Mouse (Mus musculus) hindbrain, embryonic 14.5 days (tissue): Measurements from ENCODE around the gene Cipc. TPM values are rescaled to one million over a fixed set of nuclear protein-coding genes. Genes with fewer than 3 reads are reported as not detected.

ENCODE experiments used
- ATAC-seq: fragments of 200-750 bp; cut with Nextera tagmentation; 2 replicates; pipeline ENCODE4 v1.8.0; 2017; ENCODE audit warnings: moderate number of reproducible peaks, mild to moderate bottlenecking, moderate TSS enrichment, moderate library complexity; ENCODE audit not compliant: low FRiP score
- DNase-seq: peaks from one replicate; pipeline ENCODE4 v3.0.0-alpha.2; 2015; ENCODE audit warnings: low spot score
- H3K27ac ChIP-seq: fragments of 300-500 bp; sonication (generic); 2 replicates; pipeline ENCODE4 v1.5.1; 2014; ENCODE audit warnings: mild to moderate bottlenecking, moderate library complexity
- H3K27me3 ChIP-seq: fragments of 300-500 bp; sonication (generic); 2 replicates; pipeline ENCODE4 v1.6.1; 2014; ENCODE audit warnings: mild to moderate bottlenecking, low read length, mixed read lengths; ENCODE audit not compliant: control insufficient read depth, insufficient read depth
- H3K36me3 ChIP-seq: fragments of 300-500 bp; sonication (generic); replicated peaks from 2 replicates; pipeline ENCODE4 v1.6.1; 2014; ENCODE audit not compliant: control insufficient read depth, insufficient read depth
- H3K4me1 ChIP-seq: fragments of 300-500 bp; sonication (generic); replicated peaks from 2 replicates; pipeline ENCODE4 v1.6.1; 2014; ENCODE audit warnings: antibody characterized with exemption, low read length, mixed read lengths; ENCODE audit not compliant: control insufficient read depth, insufficient read depth
- H3K4me2 ChIP-seq: fragments of 300-500 bp; sonication (generic); replicated peaks from 2 replicates; pipeline ENCODE4 v1.6.1; 2014; ENCODE audit warnings: mild to moderate bottlenecking, moderate library complexity
- H3K4me3 ChIP-seq: fragments of 300-500 bp; sonication (generic); replicated peaks from 2 replicates; pipeline ENCODE4 v1.5.1; 2014; ENCODE audit warnings: mild to moderate bottlenecking, low read length
- H3K9ac ChIP-seq: fragments of 300-500 bp; sonication (generic); 2 replicates; pipeline ENCODE4 v1.6.1; 2014
- H3K9me3 ChIP-seq: fragments of 300-500 bp; sonication (generic); 2 replicates; pipeline ENCODE4 v1.6.1; 2016; ENCODE audit warnings: low read length; ENCODE audit not compliant: control insufficient read depth
- WGBS: fragments of 180-500 bp; shearing (Covaris S2); extraction: QIAGEN DNeasy Blood & Tissue Kit; methylation state at CpG from one replicate; pipeline ENCODE4 v1.1.7; 2014; 5-methylcytosine and 5-hydroxymethylcytosine counted together
- polyA plus RNA-seq: library from polyadenylated mRNA; unstranded; fragments of >200 nt; fragmentation: Nextera tagmentation; extraction: Ambion mirVana; gene quantifications from 2 replicates; pipeline ENCODE4 v1.2.1, GENCODE M21; 2014

Gene Cipc
- polyA plus RNA-seq, 1 experiment from 2014 or later = 46.8 TPM

DNA sequence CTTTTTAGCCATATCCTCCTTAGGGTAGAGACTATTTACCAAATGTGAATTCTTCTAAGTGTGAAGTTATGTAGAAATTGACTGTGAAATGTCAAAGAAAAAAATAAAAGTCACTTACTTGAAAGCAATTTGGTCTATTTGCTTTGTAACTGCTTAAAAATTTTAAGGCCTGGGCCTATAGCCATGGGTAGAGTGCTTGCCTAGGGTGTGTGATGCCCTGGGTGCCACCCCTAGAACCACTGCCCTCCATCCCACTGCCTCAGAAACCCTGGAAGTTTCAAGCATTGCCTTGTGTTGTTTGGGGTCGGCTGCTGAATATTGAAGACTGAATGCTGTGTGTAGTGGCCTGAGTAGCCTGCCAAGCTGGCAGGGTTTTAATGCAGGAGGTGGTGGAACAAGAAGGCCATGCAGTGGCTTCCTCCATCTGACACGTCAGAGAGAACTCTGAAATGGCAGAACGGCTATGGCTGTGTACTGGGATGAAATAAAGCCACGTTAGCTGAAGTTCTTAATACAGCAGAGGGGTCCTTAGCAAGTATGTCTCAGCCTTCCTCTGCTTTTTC lies 18.5 kb downstream of the Cipc start:
- no peak overlapping the region for H3K4me3 ChIP-seq
- ATAC-seq (no peak), DNase-seq (no peak)
- H3K4me1 ChIP-seq = no peaks in the 10 kb centered on the region
- no peak overlapping the region for H3K27ac ChIP-seq
- peaks cover 54% of the 10 kb centered on the region for H3K36me3 ChIP-seq
- WGBS = 86% methylated on average over 4 of the region's 4 CpGs
- no peaks in the 10 kb centered on the region for H3K27me3 ChIP-seq
- H3K4me2 ChIP-seq = no peak overlapping the region
- no peak overlapping the region for H3K9ac ChIP-seq
- no peaks in the 10 kb centered on the region for H3K9me3 ChIP-seq

DNA sequence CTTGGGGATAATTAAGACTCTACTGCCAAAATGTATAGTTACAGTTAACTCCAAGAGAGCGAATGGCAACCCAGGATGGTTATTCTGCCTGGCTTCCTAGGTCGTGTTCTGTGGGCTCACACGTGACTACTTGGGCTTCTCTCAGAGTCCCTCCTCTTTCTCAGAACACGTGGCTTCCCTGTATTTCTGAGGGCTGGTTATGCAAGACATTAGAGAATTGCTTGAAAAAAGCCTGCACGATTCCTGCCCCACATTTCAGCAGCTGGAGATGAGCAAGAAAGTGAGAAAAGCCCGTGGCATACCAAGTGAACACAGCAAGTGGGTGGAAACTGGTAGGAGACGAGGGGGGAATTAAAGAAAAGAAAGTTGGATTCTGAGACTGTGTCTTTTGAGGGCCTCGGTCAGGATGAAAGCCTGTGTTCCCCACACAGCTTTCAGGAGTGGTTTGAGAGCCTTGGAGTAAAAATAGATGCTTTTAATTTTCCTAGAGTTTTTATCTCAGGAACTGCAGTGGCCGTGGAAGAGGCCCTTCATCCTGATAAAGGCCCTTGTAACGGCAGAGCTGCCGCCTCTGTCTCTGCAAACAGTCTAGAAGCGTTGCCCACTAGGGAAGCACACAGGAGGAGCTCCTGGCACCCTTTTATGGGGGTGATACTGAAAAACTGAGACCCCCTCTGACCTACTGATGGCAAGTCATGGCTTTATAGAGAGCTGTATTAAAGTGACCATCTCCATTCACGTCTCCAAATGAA lies 21.8 kb downstream of the Cipc start:
- Histone ChIP-seq H3K36me3 (peaks cover 21% of the 10 kb centered on the region), H3K27me3 (no peaks in the 10 kb centered on the region), H3K4me2 (no peak overlapping the region), H3K9me3 (no peaks in the 10 kb centered on the region), H3K4me1 (peaks cover 10% of the 10 kb centered on the region), H3K4me3 (no peak overlapping the region), H3K27ac (no peak overlapping the region), H3K9ac (no peak overlapping the region)
- ATAC-seq = no peak
- no peak for DNase-seq
- 62% methylated on average over 13 of the region's 13 CpGs for WGBS

DNA sequence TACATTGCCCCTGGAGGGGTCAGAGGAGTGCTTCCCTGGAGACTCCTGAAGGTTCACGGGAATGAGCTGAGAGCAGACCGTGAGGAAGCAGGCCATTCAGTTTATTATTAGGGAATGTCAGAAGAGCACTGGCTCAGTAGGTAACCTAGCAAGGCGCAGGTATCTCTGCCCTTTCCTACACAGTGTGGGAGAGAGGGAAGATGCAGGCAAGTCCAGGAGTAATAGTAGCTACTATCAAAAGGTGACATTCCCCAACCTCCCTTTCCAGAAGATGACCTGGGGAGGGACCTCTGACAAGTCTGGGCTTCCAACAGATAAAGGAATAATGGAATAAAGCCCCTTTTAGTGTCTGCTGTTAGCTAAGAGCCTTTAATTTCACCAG lies 22.4 kb downstream of the Cipc start:
- no peak overlapping the region for H3K27ac ChIP-seq
- WGBS = 53% methylated on average over 3 of the region's 3 CpGs

DNA sequence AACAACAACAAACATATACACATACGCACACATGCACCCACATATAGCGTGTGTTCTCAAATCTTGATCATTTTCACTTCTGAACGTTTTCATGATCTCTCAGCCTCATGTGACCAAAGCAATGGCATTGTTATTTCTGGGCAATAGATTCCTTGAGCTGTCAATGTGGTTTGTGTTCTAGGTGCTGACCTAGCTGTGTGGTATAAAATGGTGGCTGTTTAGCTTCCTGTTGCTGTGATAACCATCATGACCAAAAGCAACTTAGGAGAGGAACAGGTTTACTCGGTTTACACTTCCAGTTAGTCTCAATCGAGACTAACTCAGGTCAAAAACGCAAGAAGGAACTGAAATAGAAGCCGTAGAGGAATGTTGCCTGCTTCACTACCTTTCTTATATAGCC lies 24.2 kb downstream of the Cipc start:
- 95% methylated on average over 7 of the region's 7 CpGs for WGBS
- no peak overlapping the region for H3K9ac ChIP-seq
- DNase-seq = no peak
- H3K4me3 ChIP-seq = no peak overlapping the region
- H3K9me3 ChIP-seq = no peaks in the 10 kb centered on the region
- no peaks in the 10 kb centered on the region for H3K27me3 ChIP-seq
- no peak overlapping the region for H3K27ac ChIP-seq
- no peaks in the 10 kb centered on the region for H3K36me3 ChIP-seq
- H3K4me2 ChIP-seq = no peak overlapping the region
- ATAC-seq = no peak
- H3K4me1 ChIP-seq = peaks cover 32% of the 10 kb centered on the region

More for the DNA sequence above, 22.4 kb downstream of the Cipc start:
- ATAC-seq = no peak
- no peak overlapping the region for H3K9ac ChIP-seq
- H3K4me1 ChIP-seq = peaks cover 16% of the 10 kb centered on the region
- H3K9me3 ChIP-seq = no peaks in the 10 kb centered on the region
- H3K4me3 ChIP-seq = no peak overlapping the region
- peaks cover 16% of the 10 kb centered on the region; the same call in 1 of the 2 replicates for H3K36me3 ChIP-seq
- DNase-seq = no peak
- H3K27me3 ChIP-seq = no peaks in the 10 kb centered on the region
- H3K4me2 ChIP-seq = no peak overlapping the region

DNA sequence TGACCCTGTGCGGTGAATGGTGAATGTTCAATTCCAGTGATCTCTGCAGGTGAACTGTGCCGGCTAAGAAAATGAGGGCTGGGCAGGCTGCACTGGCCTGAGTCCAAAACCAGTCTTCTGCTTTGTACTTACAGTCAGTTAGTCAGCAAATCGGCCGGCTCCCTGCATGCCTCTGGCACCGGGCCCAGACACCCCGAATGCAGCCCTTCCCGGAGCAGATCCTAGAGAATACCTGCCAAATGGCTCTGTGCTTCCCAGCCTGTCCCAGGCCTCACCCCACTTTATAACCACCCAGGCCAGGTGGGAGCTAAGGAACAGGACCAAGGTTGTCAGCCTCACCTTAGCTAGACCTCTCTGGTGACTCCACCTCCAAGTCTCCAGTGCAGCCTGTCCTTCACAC lies 26.4 kb downstream of the Cipc start:
- 41% methylated on average over 7 of the region's 7 CpGs for WGBS
- Histone ChIP-seq H3K9ac (no peak overlapping the region), H3K27me3 (no peaks in the 10 kb centered on the region), H3K4me2 (no peak overlapping the region), H3K9me3 (no peaks in the 10 kb centered on the region), H3K4me3 (no peak overlapping the region), H3K27ac (peak overlapping the region; percentile 77), H3K36me3 (no peaks in the 10 kb centered on the region), H3K4me1 (peaks cover 42% of the 10 kb centered on the region)
- ATAC-seq (peak; percentile 38), DNase-seq (peak; percentile 70)

DNA sequence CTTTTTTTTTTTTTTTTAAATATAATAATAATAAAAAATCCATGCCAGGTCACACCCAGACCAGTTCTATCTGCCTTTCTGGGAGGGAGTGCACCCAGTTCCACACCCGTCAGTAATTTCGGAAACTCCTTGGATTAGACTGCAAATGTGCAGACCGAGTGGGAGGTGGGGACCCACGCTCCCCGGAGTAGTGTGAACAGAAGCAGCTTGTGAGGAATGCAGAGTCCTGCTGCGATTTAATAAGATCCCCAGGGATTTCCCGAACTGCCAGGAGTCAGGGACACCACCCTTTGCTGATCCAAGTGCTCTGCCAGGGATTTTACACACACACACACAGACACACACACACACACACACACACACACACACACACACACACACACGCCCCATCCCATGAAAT lies 26.9 kb downstream of the Cipc start:
- Histone ChIP-seq H3K9me3 (no peaks in the 10 kb centered on the region), H3K36me3 (no peaks in the 10 kb centered on the region), H3K4me2 (peak overlapping the region; percentile 46; the same call in 1 of the 2 replicates), H3K27ac (peak overlapping the region; percentile 77), H3K4me3 (no peak overlapping the region), H3K27me3 (no peaks in the 10 kb centered on the region), H3K9ac (no peak overlapping the region), H3K4me1 (peaks cover 43% of the 10 kb centered on the region)
- ATAC-seq (no peak), DNase-seq (no peak)
- 32% methylated on average over 8 of the region's 8 CpGs for WGBS

DNA sequence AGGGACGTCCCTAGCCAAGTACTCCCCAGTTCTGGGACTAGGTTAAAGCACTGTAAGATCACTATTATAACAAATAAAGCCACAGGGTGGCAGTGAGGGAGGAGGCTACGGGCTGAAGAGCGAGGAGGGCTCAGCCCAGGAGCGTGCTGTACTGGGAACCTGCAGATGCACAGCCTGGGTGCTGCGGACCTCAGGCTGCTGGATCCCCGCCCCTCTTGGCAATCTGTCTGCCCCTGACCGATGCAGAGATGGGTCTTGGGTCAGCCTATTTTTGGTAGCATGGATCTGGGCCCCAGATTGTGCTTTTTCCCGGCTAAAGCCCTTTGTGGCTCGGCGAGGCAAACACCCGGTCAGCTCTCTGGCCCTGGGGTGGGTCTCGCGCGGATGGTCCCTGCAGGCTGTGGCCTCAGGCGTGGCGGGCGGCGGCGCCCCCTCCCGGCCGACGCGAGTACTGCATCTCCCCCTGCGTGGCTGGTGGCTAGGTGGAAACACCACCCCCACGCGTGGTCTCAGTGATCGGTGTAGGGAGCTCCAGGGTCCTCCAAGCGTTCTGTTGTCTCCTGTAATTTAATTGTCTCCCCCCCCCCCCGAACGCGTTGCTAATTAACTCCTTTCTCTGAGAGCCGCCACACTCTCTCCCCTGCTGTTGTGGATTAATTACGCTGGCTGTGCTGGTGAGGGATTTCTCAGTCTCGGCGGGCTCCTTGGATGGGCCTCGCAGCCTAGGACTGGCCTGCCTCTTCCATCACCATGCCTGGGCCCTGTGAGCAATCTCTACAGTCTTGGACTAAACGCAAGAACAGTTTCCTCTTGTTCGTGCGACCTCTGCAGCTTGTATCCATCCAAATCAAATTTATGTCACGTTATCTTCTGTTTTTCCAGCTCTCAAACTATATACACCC lies 27.8 kb downstream of the Cipc start:
- H3K4me1 ChIP-seq = peaks cover 43% of the 10 kb centered on the region
- H3K9me3 ChIP-seq = no peaks in the 10 kb centered on the region
- H3K27ac ChIP-seq = peak overlapping the region; percentile 77
- peak overlapping the region; percentile 46 for H3K4me2 ChIP-seq
- no peaks in the 10 kb centered on the region for H3K36me3 ChIP-seq
- H3K27me3 ChIP-seq = no peaks in the 10 kb centered on the region; the same call in 1 of the 2 replicates
- H3K4me3 ChIP-seq = peak overlapping the region; percentile 13; the same call in 1 of the 2 replicates
- ATAC-seq (peak; percentile 79), DNase-seq (peak; percentile 62)
- H3K9ac ChIP-seq = peak overlapping the region; percentile 49
- 3% methylated on average over 40 of the region's 40 CpGs for WGBS

DNA sequence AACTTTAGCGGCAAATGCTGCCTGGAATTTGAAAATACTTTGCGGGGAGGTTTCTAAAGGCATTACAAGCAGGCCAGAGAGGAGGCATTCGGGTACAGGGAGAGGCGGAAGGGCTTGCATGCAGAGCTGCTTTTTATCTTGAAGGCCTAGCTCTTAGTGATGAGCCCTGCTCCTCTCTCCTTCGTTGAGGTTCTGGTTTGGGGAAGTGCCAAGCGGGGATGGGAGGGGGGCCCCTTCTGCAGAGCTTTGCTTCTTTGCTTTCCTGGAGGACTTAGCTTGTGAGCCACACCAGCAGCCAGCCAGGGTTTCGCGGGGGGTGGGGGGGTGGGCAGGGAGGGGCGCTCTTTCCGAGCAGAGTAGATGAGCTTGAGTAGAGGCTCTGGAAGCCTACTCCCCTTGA lies 28.9 kb downstream of the Cipc start:
- Histone ChIP-seq H3K27ac (0 out of 2 replicates have a peak overlapping the region, but pooled peaks have one; percentile 77), H3K36me3 (no peaks in the 10 kb centered on the region), H3K4me1 (peaks cover 43% of the 10 kb centered on the region), H3K27me3 (no peaks in the 10 kb centered on the region; the same call in 1 of the 2 replicates), H3K9ac (no peak overlapping the region), H3K4me3 (no peak overlapping the region), H3K9me3 (no peaks in the 10 kb centered on the region), H3K4me2 (no peak overlapping the region)
- ATAC-seq (no peak), DNase-seq (no peak)
- 59% methylated on average over 10 of the region's 10 CpGs for WGBS
